Mouse (Mus musculus): ENCODE data around the gene Pdpn.

DNA sequence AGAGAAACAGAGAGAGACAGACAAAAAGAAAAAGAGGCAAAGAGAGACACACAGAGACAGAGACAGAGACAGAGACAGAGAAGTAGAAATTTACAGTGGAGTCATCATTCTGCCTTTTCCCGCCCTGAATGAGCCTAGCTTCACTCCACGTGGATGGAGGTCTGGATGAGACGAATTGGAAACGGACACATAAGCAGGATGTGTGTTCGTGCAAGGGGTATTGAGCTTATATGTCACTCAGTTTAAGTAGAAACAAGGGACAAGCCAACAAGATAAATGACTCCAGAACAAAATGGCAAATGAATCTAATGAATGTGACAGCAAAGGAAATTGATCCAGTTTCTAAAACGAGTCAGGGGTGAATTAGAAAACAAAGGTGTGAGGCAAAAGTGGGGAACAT lies 41.4 kb downstream of the Pdpn start:
- TF ChIP-seq TCF12 (IDR thresholded peaks at IDR 0.05; ENCODE audit: insufficient read depth, poor library complexity, severe bottlenecking): no peak
- no peak for TF ChIP-seq POLR2A (IDR thresholded peaks at IDR 0.05; ENCODE audit: insufficient read length, low read depth)
- TF ChIP-seq MYOG (IDR thresholded peaks at IDR 0.05; ENCODE audit: control insufficient read depth in 1 of 3, insufficient read depth in 1 of 3, insufficient read length in 2 of 3, low read depth in 2 of 3): no peak
- TF ChIP-seq USF1 (IDR thresholded peaks at IDR 0.05; ENCODE audit: low read depth): no peak
- no peak for TF ChIP-seq MAX (IDR thresholded peaks at IDR 0.05; ENCODE audit: low read depth)
